Mouse (Mus musculus) activated CD4-positive, CD25-positive, alpha-beta regulatory T cell, adult 4 months (primary cell): Measurements from ENCODE around the gene Pak4. TPM values are rescaled to one million over a fixed set of nuclear protein-coding genes. Genes with fewer than 3 reads are reported as not detected.

Source experiments
- polyA plus RNA-seq, 2 experiments: library from polyadenylated mRNA; unstranded; fragments of 100-300 nt; shearing (Covaris generic); gene quantifications; one replicate each; pipeline ENCODE4 v1.2.1; 2017

The Pak4 gene
- polyA plus RNA-seq, 2 experiments from 2014 or later = 2.3 to 2.8 TPM

Other genes with a start within 250 kb of the Pak4 start
- gene Rps16, start 247.5 kb downstream of the Pak4 start, polyA plus RNA-seq = 1,000 to 10,000 TPM; 1,380 to 1,513 TPM
- gene Plekhg2, start 225.6 kb downstream of the Pak4 start, polyA plus RNA-seq = 10 to 100 TPM; 61.5 to 70.3 TPM
- gene Zfp36, start 217.9 kb downstream of the Pak4 start, polyA plus RNA-seq = 100 to 1,000 TPM; 107 to 125 TPM
- gene Med29, start 205.5 kb downstream of the Pak4 start, polyA plus RNA-seq = 10 to 100 TPM; 29.7 to 30.6 TPM
- 10 to 100 TPM; 49.2 to 65.4 TPM for gene Paf1, start 205.2 kb downstream of the Pak4 start, polyA plus RNA-seq
- gene Gmfg, start 160.7 kb downstream of the Pak4 start, polyA plus RNA-seq = 100 to 1,000 TPM; 694 to 773 TPM
- gene Lrfn1, start 146.2 kb downstream of the Pak4 start, polyA plus RNA-seq = not detected
- not detected for gene Ifnl2, start 87.7 kb downstream of the Pak4 start, polyA plus RNA-seq
- not detected for gene Ifnl3, start 75.3 kb downstream of the Pak4 start, polyA plus RNA-seq
- gene Sycn, start 57.3 kb downstream of the Pak4 start, polyA plus RNA-seq = not detected
- gene Nccrp1, start 50.9 kb downstream of the Pak4 start, polyA plus RNA-seq = not detected
- gene Samd4b, start within 50 bp of the Pak4 start, polyA plus RNA-seq = 1 to 10 TPM; 6.2 to 7.4 TPM
- gene Acp7, start 33.1 kb upstream of the Pak4 start, polyA plus RNA-seq = not detected
- 1 to 10 TPM; 1.1 to 2.9 TPM for gene Fbxo27, start 94.7 kb upstream of the Pak4 start, polyA plus RNA-seq
- 10 to 100 TPM in 1 of 2 experiments, 1 to 10 TPM in 1; 8.3 to 10.9 TPM for gene Fbxo17, start 118.6 kb upstream of the Pak4 start, polyA plus RNA-seq
- gene Mrps12, start 143.6 kb upstream of the Pak4 start, polyA plus RNA-seq = 10 to 100 TPM; 71.9 to 75.7 TPM
- gene Sars2, start 143.8 kb upstream of the Pak4 start, polyA plus RNA-seq = 10 to 100 TPM in 1 of 2 experiments, 1 to 10 TPM in 1; 8.9 to 13.0 TPM
- gene Ccer2, start 158.0 kb upstream of the Pak4 start, polyA plus RNA-seq = not detected
- 100 to 1,000 TPM in 1 of 2 experiments, 10 to 100 TPM in 1; 82.3 to 103 TPM for gene Sirt2, start 168.6 kb upstream of the Pak4 start, polyA plus RNA-seq
- gene Nfkbib, start 169.3 kb upstream of the Pak4 start, polyA plus RNA-seq = 10 to 100 TPM; 56.4 to 78.9 TPM
- gene Rinl, start 190.8 kb upstream of the Pak4 start, polyA plus RNA-seq = 100 to 1,000 TPM; 199 to 272 TPM
- 100 to 1,000 TPM; 153 to 344 TPM for gene Hnrnpl, start 210.4 kb upstream of the Pak4 start, polyA plus RNA-seq
- gene Ech1, start 227.0 kb upstream of the Pak4 start, polyA plus RNA-seq = 100 to 1,000 TPM; 192 to 199 TPM
- gene Lgals4, start 235.7 kb upstream of the Pak4 start, polyA plus RNA-seq = 10 to 100 TPM; 20.1 to 27.2 TPM